Mouse (Mus musculus) CH12F3 (cell line): ENCODE measurements around the gene Ajuba.
"Not testable (repeated sequence)": the region's sequence is repeated elsewhere in the genome, so short reads cannot be mapped to it uniquely, and the experiment has no call there.

Source experiments
- in situ Hi-C: fragments of 300-500 bp; cut with MboI; formaldehyde crosslinking; loops from 2 replicates; pipeline ENCODE4 v1.14.3; 2020; ENCODE audit warnings: low sequenced_read_pairs

Ajuba gene

GRCm38 (mm10) chr14:54577089-54577982 lies at the start of gene Ajuba:
Ajuba (minus strand) TSS chr14:54577558.
- in situ Hi-C loops, result no loop called here

- in situ Hi-C loops, result loop anchor here (25.0 kb wide), 2 partner anchors 388 to 563 kb away; no protein-coding TSS in a partner anchor
Measured at GRCm38 (mm10) chr14:54624976-54625375, 47.6 kb upstream of the Ajuba start.

- in situ Hi-C loops, result no loop called here
Measured at GRCm38 (mm10) chr14:54623334-54623733, 46.0 kb upstream of the Ajuba start.

GRCm38 (mm10) chr14:54621133-54621532 lies 43.8 kb upstream of the Ajuba start, which contains the start of gene Psmb11:
Psmb11 (plus strand) TSS chr14:54621433.
- in situ Hi-C loops, result no loop called here

- in situ Hi-C loops, result no loop called here
Measured at GRCm38 (mm10) chr14:54617897-54618365, 40.6 kb upstream of the Ajuba start, which contains the start of gene Psmb5. Psmb5 (minus strand) TSS chr14:54618022.

GRCm38 (mm10) chr14:54617152-54617896 lies 40.0 kb upstream of the Ajuba start:
- in situ Hi-C loops, result no loop called here

GRCm38 (mm10) chr14:54616226-54616825 lies 39.0 kb upstream of the Ajuba start:
- in situ Hi-C loops, result no loop called here

GRCm38 (mm10) chr14:54614130-54614529 lies 36.8 kb upstream of the Ajuba start:
- in situ Hi-C loops, result not testable (repeated sequence)

- in situ Hi-C loops, result no loop called here
Measured at GRCm38 (mm10) chr14:54610648-54611047, 33.3 kb upstream of the Ajuba start.

GRCm38 (mm10) chr14:54609962-54610361 lies 32.6 kb upstream of the Ajuba start:
- in situ Hi-C loops, result no loop called here

- in situ Hi-C loops, result no loop called here
Measured at GRCm38 (mm10) chr14:54609245-54609644, 31.9 kb upstream of the Ajuba start.

- in situ Hi-C loops, result no loop called here
Measured at GRCm38 (mm10) chr14:54607226-54607625, 29.9 kb upstream of the Ajuba start.

- in situ Hi-C loops, result no loop called here
Measured at GRCm38 (mm10) chr14:54605752-54606321, 28.5 kb upstream of the Ajuba start, which contains the start of gene 4931414P19Rik. 4931414P19Rik (minus strand) TSS chr14:54605993.

- in situ Hi-C loops, result no loop called here
Measured at GRCm38 (mm10) chr14:54603686-54604085, 26.3 kb upstream of the Ajuba start.

GRCm38 (mm10) chr14:54603038-54603654 lies 25.8 kb upstream of the Ajuba start:
- in situ Hi-C loops, result no loop called here

- in situ Hi-C loops, result no loop called here
Measured at GRCm38 (mm10) chr14:54602613-54603012, 25.3 kb upstream of the Ajuba start.

GRCm38 (mm10) chr14:54601601-54602000 lies 24.2 kb upstream of the Ajuba start:
- in situ Hi-C loops, result no loop called here

GRCm38 (mm10) chr14:54597084-54597483 lies 19.7 kb upstream of the Ajuba start:
- in situ Hi-C loops, result no loop called here

- in situ Hi-C loops, result no loop called here
Measured at GRCm38 (mm10) chr14:54594631-54595414, 17.5 kb upstream of the Ajuba start.
